Mouse (Mus musculus): ENCODE results near the gene Krt27. TPM values are rescaled to one million over a fixed set of nuclear protein-coding genes. Genes with fewer than 3 reads are reported as not detected.

Krt27 gene
- polyA plus RNA-seq (2012; ENCODE audit: insufficient read depth, insufficient read length, missing spikeins): not detected in 2 replicates

GRCm38 (mm10) chr11:99351004-99351403 is at the start of gene Krt27:
Gene Krt27 (minus strand): TSS chr11:99351104.
- Histone ChIP-seq H3K4me1 (ENCODE audit: control insufficient read depth, insufficient read depth, insufficient read length, low read length) (no peaks in the 10 kb centered on the region), H3K4me3 (ENCODE audit: insufficient read depth, low read depth, low read length) (no peak within 1 kb of the TSS)

GRCm38 (mm10) chr11:99399956-99400549 is 49.1 kb upstream of the Krt27 start:
- Histone ChIP-seq H3K4me3 (ENCODE audit: insufficient read depth, low read depth, low read length) (no peak overlapping the region), H3K27ac (replicated peaks; ENCODE audit: low read depth, low read length) (no peak overlapping the region), H3K4me1 (ENCODE audit: control insufficient read depth, insufficient read depth, insufficient read length, low read length) (no peaks in the 10 kb centered on the region)

More at GRCm38 (mm10) chr11:99351004-99351403, at the start of gene Krt27:
- no peak within 1 kb of the TSS for H3K27ac ChIP-seq (replicated peaks; ENCODE audit: low read depth, low read length)

DNA sequence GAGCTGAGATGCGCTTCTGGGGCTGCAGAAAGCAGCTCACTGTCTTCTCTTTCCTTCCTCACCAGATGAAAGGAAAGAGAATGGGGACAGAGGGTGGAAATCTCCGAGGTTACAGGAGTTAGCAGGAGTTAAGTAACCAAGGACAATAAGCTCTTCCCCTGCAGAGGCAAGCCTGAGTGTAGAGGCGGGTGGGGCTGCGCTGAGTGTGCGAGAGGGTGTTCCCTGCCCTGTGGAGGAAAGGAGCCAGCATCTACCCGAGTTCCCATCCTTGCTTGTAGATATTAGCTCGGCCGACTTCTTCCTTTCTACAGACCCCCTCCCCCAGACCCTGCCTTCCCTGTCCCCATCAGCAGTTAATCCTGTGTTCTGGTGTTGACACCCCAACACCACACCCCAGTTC is 47.9 kb upstream of the Krt27 start:
- no peak overlapping the region for H3K27ac ChIP-seq (replicated peaks; ENCODE audit: low read depth, low read length)
- H3K4me1 ChIP-seq (ENCODE audit: control insufficient read depth, insufficient read depth, insufficient read length, low read length): no peaks in the 10 kb centered on the region
- no peak overlapping the region for H3K4me3 ChIP-seq (ENCODE audit: insufficient read depth, low read depth, low read length)

DNA sequence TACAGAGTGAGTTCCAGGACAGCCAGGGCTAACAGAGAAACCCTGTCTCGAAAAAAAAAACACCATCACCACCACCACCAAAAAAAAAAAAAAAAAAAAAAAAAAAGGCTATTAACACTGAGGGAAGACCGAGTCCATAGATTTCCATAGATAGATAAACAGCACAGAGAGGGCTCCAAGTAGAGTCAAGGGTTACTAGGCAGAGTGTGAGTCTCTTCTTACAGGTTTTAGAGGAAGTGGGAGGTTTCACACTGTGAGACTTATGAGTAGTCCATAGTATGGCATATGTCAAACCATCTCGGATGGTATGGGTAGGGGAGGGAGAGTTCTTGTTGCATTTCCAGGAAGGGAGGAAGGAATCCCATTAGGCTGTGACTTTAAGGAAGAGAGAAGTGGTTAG is 47.2 kb upstream of the Krt27 start:
- Histone ChIP-seq H3K27ac (replicated peaks; ENCODE audit: low read depth, low read length) (no peak overlapping the region), H3K4me1 (ENCODE audit: control insufficient read depth, insufficient read depth, insufficient read length, low read length) (no peaks in the 10 kb centered on the region), H3K4me3 (ENCODE audit: insufficient read depth, low read depth, low read length) (no peak overlapping the region)

- Histone ChIP-seq H3K4me3 (ENCODE audit: insufficient read depth, low read depth, low read length) (no peak overlapping the region), H3K27ac (replicated peaks; ENCODE audit: low read depth, low read length) (no peak overlapping the region), H3K4me1 (ENCODE audit: control insufficient read depth, insufficient read depth, insufficient read length, low read length) (no peaks in the 10 kb centered on the region)
These were observed 45.8 kb upstream of the Krt27 start for GRCm38 (mm10) chr11:99396661-99397060.

DNA sequence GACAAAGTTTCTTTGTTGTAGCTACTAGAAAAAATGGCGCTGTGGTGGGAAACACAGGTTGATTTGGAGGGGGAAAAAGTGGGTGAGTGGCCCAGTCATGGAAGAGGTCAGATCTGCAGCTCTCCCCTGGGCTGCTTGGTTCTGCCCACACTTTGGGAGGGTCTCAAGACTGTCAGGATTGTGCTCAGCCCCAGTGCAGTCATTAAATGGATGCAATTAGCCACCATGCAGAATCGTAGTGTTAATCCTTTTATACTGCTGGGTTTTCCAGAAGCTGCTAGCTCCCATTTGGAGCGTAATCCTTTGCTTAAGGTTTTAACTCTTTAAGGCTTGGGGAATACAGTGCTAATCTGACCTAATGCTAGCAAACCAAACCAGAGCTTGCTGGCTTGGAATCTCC is 45.1 kb upstream of the Krt27 start:
- H3K4me3 ChIP-seq (ENCODE audit: insufficient read depth, low read depth, low read length): no peak overlapping the region
- H3K4me1 ChIP-seq (ENCODE audit: control insufficient read depth, insufficient read depth, insufficient read length, low read length): no peaks in the 10 kb centered on the region
- no peak overlapping the region for H3K27ac ChIP-seq (replicated peaks; ENCODE audit: low read depth, low read length)

DNA sequence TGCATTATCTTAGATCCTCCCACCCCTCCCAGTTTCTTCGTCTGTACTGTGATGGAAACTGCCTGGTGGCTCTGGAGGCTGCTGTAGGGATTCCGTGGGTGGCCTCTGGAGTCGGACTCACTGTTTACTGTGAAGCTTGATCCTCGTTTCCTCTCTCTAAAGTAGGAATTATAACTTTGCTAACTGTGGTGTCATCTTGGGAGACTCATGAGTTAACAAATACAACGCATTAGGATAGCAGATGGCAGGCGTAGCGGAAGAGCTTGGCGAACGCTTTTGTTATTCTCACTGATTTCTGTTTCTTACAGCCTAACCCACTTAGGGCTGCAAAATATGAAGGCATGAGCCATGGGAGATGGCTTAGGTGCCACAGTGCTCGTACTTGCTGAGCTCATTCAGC is 41.6 kb upstream of the Krt27 start:
- H3K4me1 ChIP-seq (ENCODE audit: control insufficient read depth, insufficient read depth, insufficient read length, low read length): no peaks in the 10 kb centered on the region
- H3K27ac ChIP-seq (replicated peaks; ENCODE audit: low read depth, low read length): no peak overlapping the region
- H3K4me3 ChIP-seq (ENCODE audit: insufficient read depth, low read depth, low read length): no peak overlapping the region

GRCm38 (mm10) chr11:99391375-99391774 is 40.5 kb upstream of the Krt27 start:
- Histone ChIP-seq H3K4me3 (ENCODE audit: insufficient read depth, low read depth, low read length) (no peak overlapping the region), H3K4me1 (ENCODE audit: control insufficient read depth, insufficient read depth, insufficient read length, low read length) (no peaks in the 10 kb centered on the region), H3K27ac (replicated peaks; ENCODE audit: low read depth, low read length) (no peak overlapping the region)

DNA sequence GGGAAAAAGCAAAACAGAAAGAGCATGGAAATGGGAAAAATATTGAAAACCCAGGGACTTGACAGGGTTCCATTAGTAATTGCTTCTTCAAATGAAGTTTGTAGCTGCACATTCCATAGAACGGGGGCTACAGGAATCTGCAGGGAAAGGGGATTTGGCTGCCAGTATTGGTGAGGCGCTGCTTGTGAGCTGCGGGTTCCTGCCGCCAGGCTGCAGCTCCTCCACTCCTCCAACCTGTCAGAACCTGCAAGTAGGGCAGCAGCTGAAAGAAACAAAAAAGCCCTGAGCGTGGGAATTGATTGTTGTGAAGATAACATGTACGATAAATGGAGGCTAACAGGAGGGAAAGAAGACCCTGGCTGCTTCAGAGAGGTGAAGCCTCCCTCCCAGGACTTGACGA is 40.0 kb upstream of the Krt27 start:
- Histone ChIP-seq H3K4me1 (ENCODE audit: control insufficient read depth, insufficient read depth, insufficient read length, low read length) (no peaks in the 10 kb centered on the region), H3K4me3 (ENCODE audit: insufficient read depth, low read depth, low read length) (no peak overlapping the region), H3K27ac (replicated peaks; ENCODE audit: low read depth, low read length) (no peak overlapping the region)

- H3K4me3 ChIP-seq (ENCODE audit: insufficient read depth, low read depth, low read length): no peak within 1 kb of the TSS
- no peaks in the 10 kb centered on the region for H3K4me1 ChIP-seq (ENCODE audit: control insufficient read depth, insufficient read depth, insufficient read length, low read length)
- no peak within 1 kb of the TSS for H3K27ac ChIP-seq (replicated peaks; ENCODE audit: low read depth, low read length)
These were observed 38.4 kb upstream of the Krt27 start, which contains the start of gene Krt10 for GRCm38 (mm10) chr11:99389264-99389663. Gene Krt10 (minus strand): TSS chr11:99389364.

DNA sequence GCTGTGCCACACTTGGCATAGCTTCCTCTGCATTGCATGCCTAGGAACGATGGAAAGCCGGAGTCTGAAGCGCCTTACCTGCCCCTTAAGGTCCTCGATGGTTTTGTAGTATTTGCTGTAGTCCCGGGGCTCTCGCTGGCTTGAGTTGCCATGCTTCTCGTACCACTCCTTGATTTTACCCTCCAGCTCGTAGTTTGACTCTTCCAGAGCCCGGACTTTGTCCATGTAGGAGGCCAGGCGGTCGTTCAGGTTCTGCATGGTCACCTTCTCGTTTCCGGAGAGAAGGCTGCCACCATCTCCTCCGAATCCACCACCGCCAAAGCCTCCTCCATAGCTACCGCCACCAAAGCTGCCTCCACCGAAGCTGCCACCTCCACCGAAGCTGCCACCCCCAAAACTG is 37.8 kb upstream of the Krt27 start:
- H3K4me1 ChIP-seq (ENCODE audit: control insufficient read depth, insufficient read depth, insufficient read length, low read length): no peaks in the 10 kb centered on the region
- no peak overlapping the region for H3K4me3 ChIP-seq (ENCODE audit: insufficient read depth, low read depth, low read length)
- no peak overlapping the region for H3K27ac ChIP-seq (replicated peaks; ENCODE audit: low read depth, low read length)

DNA sequence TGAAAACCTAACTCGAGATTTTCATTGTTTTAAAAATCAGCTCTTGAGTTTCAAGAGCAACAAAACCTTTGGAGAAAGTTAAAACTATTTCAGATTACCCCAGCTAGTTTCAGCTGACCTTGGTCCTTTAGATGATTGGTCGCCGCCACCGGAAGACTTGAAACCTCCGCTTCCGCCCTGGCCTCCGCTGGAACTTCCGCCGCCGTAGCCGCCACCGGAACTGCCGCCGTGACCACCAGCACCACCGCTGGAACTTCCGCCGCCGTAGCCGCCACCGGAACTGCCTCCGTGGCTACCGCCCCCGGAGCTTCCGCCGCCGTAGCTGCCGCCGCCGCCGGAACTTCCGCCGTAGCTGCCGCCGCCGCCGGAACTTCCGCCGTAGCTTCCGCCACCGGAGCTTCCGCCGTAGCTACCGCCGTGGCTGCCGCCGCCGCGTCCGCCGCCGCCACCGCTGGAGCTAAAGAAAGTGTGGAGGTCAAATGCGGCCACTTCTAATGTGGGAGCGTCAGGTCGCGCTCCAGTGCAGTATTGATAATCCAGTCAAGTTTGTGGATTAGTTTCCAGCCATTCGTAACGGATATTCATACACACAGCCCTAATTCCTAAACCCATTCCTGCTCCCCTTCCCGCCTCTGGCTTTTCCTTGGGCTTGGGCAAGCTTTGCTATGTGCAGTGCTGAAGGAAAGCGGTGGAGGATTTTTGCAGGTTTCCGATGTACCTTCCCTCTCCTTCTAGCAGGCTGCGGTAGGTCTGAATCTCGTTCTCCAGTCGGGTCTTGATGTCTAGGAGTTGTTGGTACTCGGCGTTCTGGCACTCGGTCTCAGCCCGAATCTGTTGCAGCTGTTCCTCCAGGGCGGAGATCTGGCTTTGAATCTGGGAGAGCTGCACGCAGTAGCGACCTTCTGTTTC is 35.2 kb upstream of the Krt27 start:
- H3K27ac ChIP-seq (replicated peaks; ENCODE audit: low read depth, low read length): peak overlapping the region; percentile 95
- no peaks in the 10 kb centered on the region for H3K4me1 ChIP-seq (ENCODE audit: control insufficient read depth, insufficient read depth, insufficient read length, low read length)
- H3K4me3 ChIP-seq (ENCODE audit: insufficient read depth, low read depth, low read length): peak overlapping the region; percentile 88

DNA sequence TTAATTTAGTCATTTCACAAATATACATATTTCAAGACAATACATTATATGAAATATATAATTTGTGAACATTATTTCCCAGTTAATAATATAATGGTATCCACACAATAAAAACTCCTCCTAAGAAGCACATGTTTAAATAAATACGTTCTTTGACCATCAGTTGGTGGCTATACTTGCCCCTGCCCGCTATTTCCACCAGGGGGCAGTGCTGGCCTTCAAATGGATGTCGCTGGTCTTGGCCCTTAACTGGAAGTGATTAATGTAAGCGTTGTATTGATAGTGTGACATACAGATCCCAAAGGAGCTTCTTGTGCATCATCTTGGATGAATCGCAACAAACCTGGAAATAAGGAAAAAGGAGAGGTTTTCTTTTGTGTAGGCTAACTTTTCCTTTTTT is 28.7 kb upstream of the Krt27 start:
- no peak overlapping the region for H3K4me3 ChIP-seq (ENCODE audit: insufficient read depth, low read depth, low read length)
- no peak overlapping the region for H3K27ac ChIP-seq (replicated peaks; ENCODE audit: low read depth, low read length)
- H3K4me1 ChIP-seq (ENCODE audit: control insufficient read depth, insufficient read depth, insufficient read length, low read length): no peaks in the 10 kb centered on the region

DNA sequence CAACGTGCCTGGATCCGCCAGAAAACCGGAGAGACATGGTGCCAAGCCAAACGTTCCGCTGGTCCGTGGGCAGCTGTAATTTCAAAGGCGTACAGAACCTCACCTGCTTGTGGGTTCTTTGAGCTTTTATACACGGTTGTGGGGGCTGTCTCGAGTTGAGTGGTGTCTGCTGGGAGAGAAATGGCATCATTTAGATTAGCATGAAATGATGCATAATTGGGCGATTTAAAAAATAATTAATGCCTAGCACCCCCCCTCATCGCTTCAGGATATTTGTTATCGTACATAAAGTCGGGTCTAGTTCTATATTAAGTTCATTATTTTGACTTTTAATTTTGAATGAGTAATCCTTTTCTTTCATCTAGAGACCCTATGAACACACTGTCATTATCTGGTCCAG is 23.9 kb upstream of the Krt27 start, which contains the start of gene Krt28:
Gene Krt28, minus strand, starts transcription at position 101 of the 400 bp plus-strand sequence.
- H3K4me3 ChIP-seq (ENCODE audit: insufficient read depth, low read depth, low read length): no peak within 1 kb of the TSS
- no peak within 1 kb of the TSS for H3K27ac ChIP-seq (replicated peaks; ENCODE audit: low read depth, low read length)
- no peaks in the 10 kb centered on the region for H3K4me1 ChIP-seq (ENCODE audit: control insufficient read depth, insufficient read depth, insufficient read length, low read length)

DNA sequence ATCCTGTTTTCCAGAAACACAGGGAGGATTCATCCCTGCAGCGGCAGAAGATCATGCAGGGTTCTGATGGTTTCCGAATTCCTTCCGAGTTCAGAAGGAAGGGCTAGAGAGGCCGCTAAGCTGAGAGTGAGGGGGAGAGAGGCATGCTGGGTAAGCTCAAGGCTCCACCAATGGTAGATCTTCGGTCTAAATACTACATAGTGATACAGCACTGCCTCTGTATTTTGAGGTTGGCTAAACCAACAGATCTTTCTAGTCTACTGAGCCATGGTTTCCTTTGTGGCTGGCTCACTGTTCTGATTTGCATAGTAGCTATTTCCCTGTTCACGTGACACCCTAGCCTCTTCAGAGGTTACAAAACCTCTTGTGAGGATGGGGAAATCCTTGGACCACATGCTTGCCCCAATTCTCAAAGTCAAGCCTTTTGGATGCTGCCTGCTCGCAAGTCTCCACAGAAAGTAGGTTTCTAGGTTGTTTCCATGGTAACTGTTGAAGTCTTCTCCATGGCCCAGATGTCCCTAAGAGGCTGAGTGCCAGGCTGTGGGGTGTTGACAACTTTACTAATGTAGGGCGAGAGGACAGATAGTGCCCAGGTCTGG is 19.0 kb upstream of the Krt27 start:
- Histone ChIP-seq H3K4me1 (ENCODE audit: control insufficient read depth, insufficient read depth, insufficient read length, low read length) (no peaks in the 10 kb centered on the region), H3K4me3 (ENCODE audit: insufficient read depth, low read depth, low read length) (no peak overlapping the region), H3K27ac (replicated peaks; ENCODE audit: low read depth, low read length) (no peak overlapping the region)
